Mouse (Mus musculus) MEL (cell line): ENCODE data around the gene Trem2.

Source experiments
- EP300 ChIP-seq, 2 experiments: IDR thresholded peaks; 2 replicates each; pipeline ENCODE4 v1.6.1; 2011; ENCODE audit warnings: improper control_type of control experiment in 2 of 2, low read length in 2 of 2, low read depth in 1 of 2, mild to moderate bottlenecking in 1 of 2
- MAX ChIP-seq: IDR thresholded peaks from 2 replicates; pipeline ENCODE4 v1.6.1; 2011; ENCODE audit warnings: low read length, improper control_type of control experiment
- POLR2A ChIP-seq, 2 experiments: IDR thresholded peaks; 2 replicates each; pipeline ENCODE4 v1.6.1; 2011 to 2012; ENCODE audit warnings: low read length in 2 of 2, mild to moderate bottlenecking in 2 of 2, control low read depth in 1 of 2, improper control_type of control experiment in 1 of 2, low read depth in 1 of 2, moderate library complexity in 1 of 2; ENCODE audit not compliant: control insufficient read depth in 1 of 2, insufficient read depth in 1 of 2, poor library complexity in 1 of 2
- POLR2AphosphoS2 ChIP-seq: IDR thresholded peaks from 2 replicates; pipeline ENCODE4 v1.6.1; 2011; ENCODE audit warnings: low read length, improper control_type of control experiment
- USF2 ChIP-seq, 2 experiments: IDR thresholded peaks; 2 replicates each; pipeline ENCODE4 v1.6.1; 2011 to 2012; ENCODE audit warnings: improper control_type of control experiment in 2 of 2, low read length in 2 of 2, borderline replicate concordance in 1 of 2, inconsistent platforms in 1 of 2, low read depth in 1 of 2, mild to moderate bottlenecking in 1 of 2; ENCODE audit not compliant: insufficient read depth in 1 of 2

DNA sequence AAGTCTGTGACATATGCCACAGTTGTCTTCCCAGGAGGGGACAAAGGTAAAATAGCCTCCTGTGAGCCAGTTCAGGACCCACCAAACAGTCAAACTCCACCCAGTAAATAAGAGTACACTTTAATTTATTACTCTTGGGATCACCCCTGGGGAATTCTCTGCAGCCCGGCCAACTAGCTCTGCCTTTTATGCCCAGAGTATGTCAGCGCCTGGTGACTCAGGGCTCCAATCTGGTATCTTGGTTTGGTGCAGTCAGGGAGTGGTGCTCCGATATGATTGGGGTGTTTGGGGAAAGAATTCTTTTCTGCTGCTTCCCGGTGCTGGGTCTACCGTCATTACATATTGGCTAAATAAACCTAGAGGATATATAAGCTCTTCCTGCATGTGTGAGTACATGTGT is 20.6 kb downstream of the Trem2 start:
- TF ChIP-seq POLR2A (IDR thresholded peaks at IDR 0.05; ENCODE audit: control insufficient read depth in 1 of 2, insufficient read depth in 1 of 2, low read depth in 1 of 2, low read length in 2 of 2, poor library complexity in 1 of 2): no peak
- TF ChIP-seq EP300 (IDR thresholded peaks at IDR 0.05; ENCODE audit: low read depth in 1 of 2, low read length in 2 of 2): no peak
- TF ChIP-seq MAX: no peak
- TF ChIP-seq USF2 (IDR thresholded peaks at IDR 0.05; ENCODE audit: borderline replicate concordance in 1 of 2, insufficient read depth in 1 of 2, low read depth in 1 of 2, low read length in 2 of 2): no peak
- TF ChIP-seq POLR2AphosphoS2: no peak
